Mouse (Mus musculus): ENCODE results near the gene Stpg2. TPM values are rescaled to one million over a fixed set of nuclear protein-coding genes. Genes with fewer than 3 reads are reported as not detected.
A peak's percentile ranks its signal among the peaks of the same experiment; 100 is the strongest.

Stpg2 gene
- not detected in 2 replicates for polyA plus RNA-seq (2015; fragmentation: Nextera tagmentation; extraction: Ambion mirVana)

DNA sequence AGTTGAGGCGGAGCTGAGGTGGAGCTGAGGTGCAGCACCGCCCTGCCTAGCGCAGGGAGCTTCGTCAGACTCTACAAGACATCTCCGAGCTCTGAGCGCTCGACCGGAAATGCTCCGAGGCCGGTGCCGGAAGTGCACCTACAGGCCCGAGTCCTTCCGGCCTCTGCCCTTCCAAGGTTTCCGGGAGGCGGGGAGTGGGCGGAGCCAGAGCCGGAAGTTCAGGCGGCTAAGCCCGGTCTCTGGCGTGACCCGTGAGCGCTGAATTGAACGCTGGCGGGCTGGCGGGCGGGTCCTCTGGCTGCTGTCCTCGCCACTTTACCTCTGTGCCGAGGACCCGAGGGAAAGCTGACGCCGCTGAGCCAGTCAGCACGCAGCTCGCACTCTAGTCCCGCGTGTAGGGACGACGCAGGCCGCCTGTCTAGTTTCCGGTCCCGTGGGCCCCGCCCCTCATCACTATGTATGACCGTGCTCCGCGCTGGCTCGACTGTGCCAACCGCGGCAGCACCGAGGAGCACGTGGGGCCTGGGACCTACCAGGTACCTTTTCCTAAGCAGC lies at the start of gene Stpg2:
TSS of gene Stpg2 (plus strand) at position 251 of the 555 bp plus-strand sequence.
- Histone ChIP-seq H3K4me3 (ENCODE audit: low read depth, low read length) (peak within 1 kb of the TSS; percentile 64), H3K4me1 (replicated peaks; ENCODE audit: control insufficient read depth, insufficient read depth) (no peaks in the 10 kb centered on the region; the same call in 1 of the 2 replicates), H3K4me2 (replicated peaks; ENCODE audit: low read depth) (peak within 1 kb of the TSS; percentile 77), H3K9ac (ENCODE audit: low read length) (peak within 1 kb of the TSS; percentile 65), H3K36me3 (ENCODE audit: control insufficient read depth, insufficient read depth, low read length) (no peaks in the 10 kb centered on the region), H3K27me3 (ENCODE audit: control insufficient read depth, insufficient read depth, low read length) (no peaks in the 10 kb centered on the region), H3K9me3 (ENCODE audit: control insufficient read depth, low read length) (no peaks in the 10 kb centered on the region), H3K27ac (replicated peaks) (peak within 1 kb of the TSS; percentile 87)
- TF ChIP-seq CTCF (IDR thresholded peaks at IDR 0.05; ENCODE audit: low read depth) (no peak; the same call in 1 of the 2 replicates), EP300 (optimal IDR thresholded peaks at IDR 0.05) (no peak)
- 1% methylated on average over 49 of the region's 49 CpGs for WGBS
- ATAC-seq (ENCODE audit: low FRiP score, low TSS enrichment) (peak; percentile 99), DNase-seq (ENCODE audit: low spot score) (peak; percentile 94)

DNA sequence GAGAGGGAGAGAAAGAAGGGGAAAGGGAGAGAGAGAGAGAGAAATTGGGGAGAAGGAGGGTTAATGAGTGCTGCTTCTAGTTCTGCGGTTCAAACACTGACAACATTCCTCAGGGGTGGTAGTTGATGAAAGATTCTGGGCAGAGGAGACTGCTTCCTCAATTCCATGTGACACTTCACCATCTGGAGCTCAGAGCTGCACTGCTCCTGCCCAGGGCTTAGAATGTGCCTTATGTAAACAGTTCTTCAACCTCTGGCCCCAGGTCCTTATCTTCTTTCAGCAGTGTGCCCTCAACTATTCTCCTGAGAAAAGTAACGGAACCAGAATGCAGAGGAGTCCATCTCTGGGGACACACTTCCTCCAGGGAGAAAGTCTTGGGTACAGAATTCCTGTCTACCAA lies 43.3 kb upstream of the Stpg2 start:
- Histone ChIP-seq H3K4me2 (replicated peaks; ENCODE audit: low read depth) (no peak overlapping the region), H3K36me3 (ENCODE audit: control insufficient read depth, insufficient read depth, low read length) (no peaks in the 10 kb centered on the region), H3K27ac (replicated peaks) (no peak overlapping the region), H3K27me3 (ENCODE audit: control insufficient read depth, insufficient read depth, low read length) (no peaks in the 10 kb centered on the region), H3K9ac (ENCODE audit: low read length) (no peak overlapping the region), H3K9me3 (ENCODE audit: control insufficient read depth, low read length) (no peaks in the 10 kb centered on the region), H3K4me1 (replicated peaks; ENCODE audit: control insufficient read depth, insufficient read depth) (no peaks in the 10 kb centered on the region), H3K4me3 (ENCODE audit: low read depth, low read length) (no peak overlapping the region)
- DNase-seq (ENCODE audit: low spot score) (no peak), ATAC-seq (ENCODE audit: low FRiP score, low TSS enrichment) (no peak)
- no peak for TF ChIP-seq EP300 (optimal IDR thresholded peaks at IDR 0.05)
- TF ChIP-seq CTCF (IDR thresholded peaks at IDR 0.05; ENCODE audit: low read depth) = no peak
- whole genome bisulfite sequencing = 20% methylated on average over 2 of the region's 2 CpGs

DNA sequence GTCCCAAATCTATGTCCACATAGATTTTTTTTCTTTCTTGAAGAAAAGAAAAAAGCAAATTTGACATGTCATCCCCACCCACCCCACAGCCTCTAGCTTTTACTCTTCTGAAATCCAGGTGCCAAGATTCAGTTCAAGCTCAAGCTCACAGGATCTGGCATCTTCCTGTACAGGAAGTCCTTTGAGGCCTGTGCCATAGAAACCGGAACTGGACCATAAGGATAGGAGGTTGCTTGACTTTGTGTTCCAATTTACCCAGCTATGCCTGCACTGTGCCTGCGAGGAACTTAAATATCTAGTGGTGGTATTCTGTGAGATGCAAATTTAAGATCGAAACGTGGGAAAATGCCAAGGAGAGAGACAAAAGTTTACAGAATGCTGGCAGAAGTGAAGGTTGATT lies 42.8 kb upstream of the Stpg2 start:
- Histone ChIP-seq H3K9me3 (ENCODE audit: control insufficient read depth, low read length) (no peaks in the 10 kb centered on the region), H3K27me3 (ENCODE audit: control insufficient read depth, insufficient read depth, low read length) (no peaks in the 10 kb centered on the region), H3K4me3 (ENCODE audit: low read depth, low read length) (no peak overlapping the region), H3K4me2 (replicated peaks; ENCODE audit: low read depth) (no peak overlapping the region), H3K9ac (ENCODE audit: low read length) (no peak overlapping the region), H3K4me1 (replicated peaks; ENCODE audit: control insufficient read depth, insufficient read depth) (no peaks in the 10 kb centered on the region), H3K36me3 (ENCODE audit: control insufficient read depth, insufficient read depth, low read length) (no peaks in the 10 kb centered on the region), H3K27ac (replicated peaks) (no peak overlapping the region)
- 66% methylated on average over 4 of the region's 4 CpGs for WGBS
- no peak for ATAC-seq (ENCODE audit: low FRiP score, low TSS enrichment)
- TF ChIP-seq EP300 (optimal IDR thresholded peaks at IDR 0.05) (no peak), CTCF (IDR thresholded peaks at IDR 0.05; ENCODE audit: low read depth) (no peak)
- no peak for DNase-seq (ENCODE audit: low spot score)

DNA sequence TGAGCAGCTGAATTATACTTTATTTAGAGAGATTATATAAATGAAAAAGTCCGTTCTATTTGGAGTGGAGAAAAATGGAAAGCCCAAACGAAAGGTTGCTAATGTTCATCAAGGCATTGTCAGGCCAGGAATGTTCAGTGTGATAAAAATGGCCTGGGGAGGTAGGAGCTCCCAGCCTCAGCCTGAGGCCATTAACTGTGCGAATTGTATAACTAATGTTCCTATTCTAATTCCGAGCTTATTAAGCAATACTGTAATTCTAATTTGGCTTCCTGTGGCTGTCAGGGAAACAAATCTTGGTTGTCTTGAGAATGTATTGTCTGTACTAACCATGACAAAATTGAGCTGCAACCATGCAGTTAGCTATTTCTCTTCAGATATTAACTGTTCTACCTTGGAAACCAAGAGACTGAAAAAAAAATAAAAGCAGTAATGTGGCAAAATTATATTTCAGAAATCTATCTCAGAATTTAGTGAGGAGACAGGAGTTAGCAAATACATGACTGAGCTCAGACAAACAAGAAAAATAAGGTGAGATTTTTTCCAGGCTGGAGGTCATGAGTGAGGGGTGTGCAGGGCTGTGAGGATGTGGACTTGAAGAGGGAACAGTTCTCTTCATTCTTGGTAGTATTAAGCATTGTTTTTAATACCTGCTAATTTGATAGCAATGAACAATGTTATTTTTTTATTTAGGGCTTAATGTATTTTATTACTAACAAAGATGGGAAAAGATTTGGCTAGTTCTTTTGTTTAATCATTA lies 36.8 kb upstream of the Stpg2 start:
- H3K4me2 ChIP-seq (replicated peaks; ENCODE audit: low read depth) = no peak overlapping the region
- WGBS = 47% methylated on average over 4 of the region's 4 CpGs
- H3K9ac ChIP-seq (ENCODE audit: low read length) = no peak overlapping the region
- no peak overlapping the region for H3K4me3 ChIP-seq (ENCODE audit: low read depth, low read length)
- no peaks in the 10 kb centered on the region for H3K36me3 ChIP-seq (ENCODE audit: control insufficient read depth, insufficient read depth, low read length)
- DNase-seq (ENCODE audit: low spot score) (no peak), ATAC-seq (ENCODE audit: low FRiP score, low TSS enrichment) (no peak)
- no peaks in the 10 kb centered on the region for H3K27me3 ChIP-seq (ENCODE audit: control insufficient read depth, insufficient read depth, low read length)
- no peak for TF ChIP-seq EP300 (optimal IDR thresholded peaks at IDR 0.05)
- no peak for TF ChIP-seq CTCF (IDR thresholded peaks at IDR 0.05; ENCODE audit: low read depth)
- H3K9me3 ChIP-seq (ENCODE audit: control insufficient read depth, low read length) = no peaks in the 10 kb centered on the region
- no peaks in the 10 kb centered on the region for H3K4me1 ChIP-seq (replicated peaks; ENCODE audit: control insufficient read depth, insufficient read depth)
- no peak overlapping the region for H3K27ac ChIP-seq (replicated peaks)

DNA sequence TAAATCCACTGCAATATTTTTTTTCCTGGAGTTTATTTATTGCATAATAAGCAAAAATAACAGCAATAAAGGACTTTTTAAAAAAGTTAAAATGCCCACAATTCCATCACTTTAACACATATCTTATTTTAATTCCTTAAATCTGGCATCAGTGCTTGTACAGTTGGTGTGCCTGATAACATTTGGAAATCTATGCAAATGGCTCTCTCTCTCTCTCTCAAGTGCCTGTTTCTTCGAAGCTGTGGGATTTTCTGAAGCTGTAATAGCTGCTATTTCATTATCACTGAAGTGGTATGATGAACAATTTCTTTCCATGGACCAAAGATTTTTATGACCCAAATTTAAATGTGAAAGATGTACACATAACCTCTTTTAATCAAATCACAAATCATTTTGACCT lies 35.8 kb upstream of the Stpg2 start:
- DNase-seq (ENCODE audit: low spot score) (no peak), ATAC-seq (ENCODE audit: low FRiP score, low TSS enrichment) (no peak)
- TF ChIP-seq EP300 (optimal IDR thresholded peaks at IDR 0.05) (no peak), CTCF (IDR thresholded peaks at IDR 0.05; ENCODE audit: low read depth) (no peak)
- H3K27ac ChIP-seq (replicated peaks) = no peak overlapping the region
- no peak overlapping the region for H3K9ac ChIP-seq (ENCODE audit: low read length)
- WGBS = 54% methylated on average over 1 of the region's 1 CpGs
- H3K9me3 ChIP-seq (ENCODE audit: control insufficient read depth, low read length) = no peaks in the 10 kb centered on the region
- H3K36me3 ChIP-seq (ENCODE audit: control insufficient read depth, insufficient read depth, low read length) = no peaks in the 10 kb centered on the region
- no peaks in the 10 kb centered on the region for H3K27me3 ChIP-seq (ENCODE audit: control insufficient read depth, insufficient read depth, low read length)
- H3K4me2 ChIP-seq (replicated peaks; ENCODE audit: low read depth) = no peak overlapping the region
- no peak overlapping the region for H3K4me3 ChIP-seq (ENCODE audit: low read depth, low read length)
- no peaks in the 10 kb centered on the region for H3K4me1 ChIP-seq (replicated peaks; ENCODE audit: control insufficient read depth, insufficient read depth)

DNA sequence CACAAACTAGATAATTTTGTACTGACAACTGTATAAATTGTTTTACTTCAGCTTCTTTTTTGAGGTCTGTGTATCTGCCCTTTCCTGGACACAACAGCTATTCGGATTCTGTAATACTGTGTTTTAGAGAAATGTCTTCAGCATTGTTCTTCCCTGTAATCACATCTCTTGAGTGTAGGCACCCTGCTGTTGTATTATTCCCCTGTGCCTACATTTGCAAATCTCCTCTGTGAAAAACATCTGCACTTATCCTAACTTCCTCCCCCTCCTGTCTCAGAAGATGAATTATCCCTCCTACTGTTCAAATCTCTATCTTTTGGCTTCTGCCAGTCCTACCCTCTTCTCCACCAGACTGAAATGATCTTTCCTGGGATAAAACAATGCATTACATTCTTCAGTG lies 28.6 kb upstream of the Stpg2 start:
- H3K27ac ChIP-seq (replicated peaks) = no peak overlapping the region
- H3K4me1 ChIP-seq (replicated peaks; ENCODE audit: control insufficient read depth, insufficient read depth) = no peaks in the 10 kb centered on the region
- DNase-seq (ENCODE audit: low spot score) (no peak), ATAC-seq (ENCODE audit: low FRiP score, low TSS enrichment) (no peak)
- TF ChIP-seq EP300 (optimal IDR thresholded peaks at IDR 0.05) (no peak), CTCF (IDR thresholded peaks at IDR 0.05; ENCODE audit: low read depth) (no peak)
- 70% methylated on average over 1 of the region's 1 CpGs for WGBS
- no peaks in the 10 kb centered on the region for H3K27me3 ChIP-seq (ENCODE audit: control insufficient read depth, insufficient read depth, low read length)
- no peak overlapping the region for H3K4me3 ChIP-seq (ENCODE audit: low read depth, low read length)
- H3K9ac ChIP-seq (ENCODE audit: low read length) = no peak overlapping the region
- H3K9me3 ChIP-seq (ENCODE audit: control insufficient read depth, low read length) = no peaks in the 10 kb centered on the region
- H3K4me2 ChIP-seq (replicated peaks; ENCODE audit: low read depth) = no peak overlapping the region
- no peaks in the 10 kb centered on the region for H3K36me3 ChIP-seq (ENCODE audit: control insufficient read depth, insufficient read depth, low read length)
